Comparison of ENCODE assay signal across 23 mouse cellular contexts in the genomic region with DNA sequence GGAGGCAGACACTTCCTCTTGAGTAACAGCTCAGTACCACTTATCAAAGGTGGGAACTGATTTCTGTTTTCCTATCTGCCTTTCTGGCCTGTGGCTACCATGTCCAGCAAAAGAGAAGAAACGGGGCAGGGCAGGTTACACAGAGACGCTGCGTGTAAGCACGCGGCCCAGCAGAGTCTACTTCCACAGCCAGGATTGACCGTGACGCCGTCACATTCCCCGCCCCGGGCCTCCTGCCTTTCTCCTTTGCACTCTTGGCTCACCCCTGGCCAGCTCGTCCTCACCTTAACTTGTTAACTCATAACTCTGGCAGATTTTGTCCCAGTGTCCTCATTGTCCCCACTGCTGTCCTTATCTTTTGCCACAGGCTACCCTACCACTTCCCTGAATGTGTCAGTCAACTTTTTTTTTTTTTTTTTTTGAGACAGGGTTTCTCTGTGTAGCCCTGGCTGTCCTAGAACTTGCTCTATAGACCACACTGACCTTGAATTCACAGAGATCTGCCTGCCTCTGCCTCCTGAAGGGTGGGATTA.
A peak's percentile ranks its signal among the peaks of the same experiment; 100 is the strongest.
DNase-seq lines count a peak whose midpoint lies in the region; ATAC-seq and TF ChIP-seq lines count a peak whose summit lies in the region.
"Had no signal": no experiment of that assay in that cellular context is flagged by ENCODE, and none has a peak within 500 bp of the region (broad histone marks: within the 10 kb centered on the region; RNA-seq: fewer than 3 reads in every experiment).

No protein-coding gene starts in this region.

- 0 out of 2 replicates have a peak, but pooled peaks cover 5% of the 10 kb centered on the region for H3K79me2 ChIP-seq in liver, adult 2 months (ENCODE audit: control insufficient read depth, insufficient read depth, low read length)

- TF ChIP-seq CTCF in liver, adult 2 months (IDR thresholded peaks at IDR 0.05; ENCODE audit: low read depth, low read length), result no peak
- no peak for TF ChIP-seq CTCF in liver, postnatal 0 days (IDR thresholded peaks at IDR 0.05; ENCODE audit: low read depth)
- no peak for TF ChIP-seq CTCF in forebrain, postnatal 0 days (IDR thresholded peaks at IDR 0.05; ENCODE audit: low read depth)

- no peak for ATAC-seq in liver, postnatal 0 days
- ATAC-seq in forebrain, postnatal 0 days, result no peak
- ATAC-seq in neural tube, embryonic 15.5 days (ENCODE audit: low FRiP score), result no peak
- ATAC-seq: intestine, embryonic 15.5 days; Patski had no signal

- no peak for TF ChIP-seq EP300 in liver, postnatal 0 days (IDR thresholded peaks at IDR 0.05; ENCODE audit: low read depth)

- H3K27ac ChIP-seq in liver, adult 2 months (replicated peaks; ENCODE audit: insufficient read depth, low read depth, low read length), result no peak overlapping the region
- no peak overlapping the region for H3K27ac ChIP-seq in liver, postnatal 0 days (ENCODE audit: low read depth)
- peak overlapping the region; percentile 97; the same call in 1 of the 2 replicates for H3K27ac ChIP-seq in forebrain, postnatal 0 days (ENCODE audit: low read depth, low read length)
- peak overlapping the region; percentile 93; the same call in 1 of the 2 replicates for H3K27ac ChIP-seq in neural tube, embryonic 15.5 days (replicated peaks)
- H3K27ac ChIP-seq: embryonic facial prominence, embryonic 15.5 days; heart, adult 2 months; intestine, embryonic 15.5 days; left cerebral cortex, adult 2 months; limb, embryonic 15.5 days; liver, embryonic 15.5 days had no signal

- H3K27me3 ChIP-seq in liver, adult 2 months (ENCODE audit: control insufficient read depth, insufficient read depth, low read length), result no peaks in the 10 kb centered on the region
- H3K27me3 ChIP-seq in liver, postnatal 0 days (ENCODE audit: insufficient read depth, low read length), result no peaks in the 10 kb centered on the region
- H3K27me3 ChIP-seq in forebrain, postnatal 0 days (ENCODE audit: insufficient read depth, low read length), result no peaks in the 10 kb centered on the region
- no peaks in the 10 kb centered on the region for H3K27me3 ChIP-seq in neural tube, embryonic 15.5 days (replicated peaks)
- H3K27me3 ChIP-seq: embryonic facial prominence, embryonic 15.5 days; intestine, embryonic 15.5 days; limb, embryonic 15.5 days; liver, embryonic 15.5 days; Patski had no signal

- no peak overlapping the region for H3K4me3 ChIP-seq in liver, adult 2 months (ENCODE audit: insufficient read depth, low read depth, low read length)
- no peak overlapping the region for H3K4me3 ChIP-seq in liver, postnatal 0 days (ENCODE audit: low read depth, low read length)
- H3K4me3 ChIP-seq in forebrain, postnatal 0 days (ENCODE audit: low read depth, low read length), result no peak overlapping the region
- no peak overlapping the region for H3K4me3 ChIP-seq in neural tube, embryonic 15.5 days (replicated peaks)
- H3K4me3 ChIP-seq: embryonic facial prominence, embryonic 15.5 days; heart, adult 2 months; intestine, embryonic 15.5 days; left cerebral cortex, adult 2 months; limb, embryonic 15.5 days; liver, embryonic 15.5 days had no signal

- H3K9me3 ChIP-seq in liver, postnatal 0 days (ENCODE audit: low read length), result no peaks in the 10 kb centered on the region
- no peaks in the 10 kb centered on the region for H3K9me3 ChIP-seq in forebrain, postnatal 0 days (ENCODE audit: low read length)
- no peaks in the 10 kb centered on the region for H3K9me3 ChIP-seq in neural tube, embryonic 15.5 days (replicated peaks)
- H3K9me3 ChIP-seq: embryonic facial prominence, embryonic 15.5 days; intestine, embryonic 15.5 days; limb, embryonic 15.5 days; liver, embryonic 15.5 days had no signal

- no peak overlapping the region for H3K9ac ChIP-seq in liver, adult 2 months (ENCODE audit: low read depth, low read length)
- H3K9ac ChIP-seq in liver, postnatal 0 days (replicated peaks), result no peak overlapping the region
- no peak overlapping the region for H3K9ac ChIP-seq in forebrain, postnatal 0 days
- no peak overlapping the region for H3K9ac ChIP-seq in neural tube, embryonic 15.5 days (replicated peaks)
- H3K9ac ChIP-seq: embryonic facial prominence, embryonic 15.5 days; intestine, embryonic 15.5 days; limb, embryonic 15.5 days; liver, embryonic 15.5 days had no signal

- no peaks in the 10 kb centered on the region; the same call in 1 of the 2 replicates for H3K4me1 ChIP-seq in liver, adult 2 months (ENCODE audit: control insufficient read depth, insufficient read depth, low read length)
- H3K4me1 ChIP-seq in liver, postnatal 0 days (ENCODE audit: insufficient read depth), result no peaks in the 10 kb centered on the region
- peaks cover 14% of the 10 kb centered on the region for H3K4me1 ChIP-seq in forebrain, postnatal 0 days (ENCODE audit: insufficient read depth)
- H3K4me1 ChIP-seq in neural tube, embryonic 15.5 days, result peaks cover 36% of the 10 kb centered on the region
- H3K4me1 ChIP-seq: intestine, embryonic 15.5 days; liver, embryonic 15.5 days had no signal

- intact Hi-C loops in heart, postnatal 25 days (cut with DNase I), result no loop called here

- WGBS in liver, adult 2 months, result 78% methylated on average over 11 of the region's 11 CpGs
- WGBS in liver, postnatal 0 days (ENCODE audit: insufficient replicate concordance), result 79% methylated on average over 11 of the region's 11 CpGs
- WGBS in forebrain, postnatal 0 days, result over 99% methylated on average over 11 of the region's 11 CpGs
- WGBS in neural tube, embryonic 15.5 days, result 94% methylated on average over 11 of the region's 11 CpGs

- TF ChIP-seq POLR2A in liver, adult 2 months (IDR thresholded peaks at IDR 0.05; ENCODE audit: extremely low read depth, insufficient read depth, low read length), result no peak

- H3K36me3 ChIP-seq in liver, adult 2 months (ENCODE audit: control insufficient read depth, insufficient read depth, low read length), result peaks cover 51% of the 10 kb centered on the region
- peaks cover 14% of the 10 kb centered on the region; the same call in 1 of the 2 replicates for H3K36me3 ChIP-seq in liver, postnatal 0 days (replicated peaks; ENCODE audit: insufficient read depth, low read length)
- H3K36me3 ChIP-seq in forebrain, postnatal 0 days (ENCODE audit: insufficient read depth), result peaks cover 43% of the 10 kb centered on the region
- peaks cover 37% of the 10 kb centered on the region for H3K36me3 ChIP-seq in neural tube, embryonic 15.5 days
- H3K36me3 ChIP-seq: intestine, embryonic 15.5 days had no signal

- H3K4me2 ChIP-seq in liver, postnatal 0 days (ENCODE audit: low read depth, low read length), result no peak overlapping the region
- no peak overlapping the region for H3K4me2 ChIP-seq in forebrain, postnatal 0 days (ENCODE audit: low read depth)
- no peak overlapping the region for H3K4me2 ChIP-seq in neural tube, embryonic 15.5 days
- H3K4me2 ChIP-seq: embryonic facial prominence, embryonic 15.5 days; intestine, embryonic 15.5 days; limb, embryonic 15.5 days; liver, embryonic 15.5 days had no signal

- DNase-seq in heart, adult 11 months, result peak; percentile 85
- DNase-seq in heart, postnatal 25 days (ENCODE audit: low spot score), result no peak
- peak; percentile 84 for DNase-seq in liver, adult 2 months (ENCODE audit: extremely low read depth, low read depth, low spot score)
- DNase-seq in liver, postnatal 0 days, result no peak
- DNase-seq in forebrain, postnatal 0 days, result no peak
- DNase-seq in cerebellum, adult 18-20 months, result no peak
- DNase-seq: adrenal gland, postnatal 36 days; cerebellum, adult 9-11 months; gastrocnemius, postnatal 14 days; heart, adult 2 months; heart, postnatal 4 days; kidney, adult 8-10 months; kidney, postnatal 10 days; retina, postnatal 1 day; right cerebral cortex, postnatal 25 days; spleen, adult 18-20 months had no signal

Comparison
In these comparisons a context has a peak if more than half of its experiments do, and no peak if none do; other contexts are left out.
1. DNase-seq: peak in heart, adult 11 months (single experiment) and liver, adult 2 months (single experiment); none in heart, postnatal 25 days (single experiment), liver, postnatal 0 days (single experiment), forebrain, postnatal 0 days (single experiment) and cerebellum, adult 18-20 months (0 of 2).
2. H3K27ac ChIP-seq: peak in forebrain, postnatal 0 days (single experiment) and neural tube, embryonic 15.5 days (single experiment); none in liver, adult 2 months (single experiment) and liver, postnatal 0 days (single experiment).